Mouse (Mus musculus): ENCODE data around the gene Eln.

DNA sequence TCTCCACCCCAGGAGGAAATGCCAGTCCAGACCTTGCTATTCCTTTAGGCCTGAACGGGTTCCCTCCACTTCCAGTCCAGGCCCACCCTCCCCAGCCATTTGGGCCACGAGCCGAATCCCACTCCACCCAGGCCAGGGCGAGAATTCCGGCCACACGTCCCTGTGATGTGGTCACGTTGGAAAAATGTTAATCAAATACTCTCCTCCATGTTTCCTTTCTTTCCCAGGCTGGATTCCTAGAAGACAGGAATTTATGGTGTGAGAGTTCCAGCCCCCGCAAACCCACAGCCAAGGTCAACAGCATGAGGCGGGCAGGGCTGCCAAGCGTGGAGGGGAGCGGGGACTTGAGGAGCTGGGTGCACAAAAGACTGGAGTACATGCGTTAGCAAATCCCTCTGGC, 25.4 kb upstream of the Eln start:
- TF ChIP-seq CTCF (IDR thresholded peaks at IDR 0.05; ENCODE audit: low read depth, low read length) (no peak), POLR2A (IDR thresholded peaks at IDR 0.05; ENCODE audit: insufficient read depth, low read length) (no peak), EP300 (IDR thresholded peaks at IDR 0.05; ENCODE audit: insufficient read depth, low read depth, low read length) (no peak)

Measured in ES-Bruce4 (cell line).